16 mouse cellular contexts compared by ENCODE assay signal in genomic region chr2:141212291-141212690, GRCm38 (mm10).
"Had no signal": no experiment of that assay in that cellular context is flagged by ENCODE, and none has a peak within 500 bp of the region (broad histone marks: within the 10 kb centered on the region; RNA-seq: fewer than 3 reads in every experiment).

No protein-coding gene starts in this region.

- H3K4me1 ChIP-seq: neural tube, embryonic 13.5 days; neural tube, embryonic 15.5 days; stomach, embryonic 15.5 days had no signal

- H3K9me3 ChIP-seq: neural tube, embryonic 13.5 days; neural tube, embryonic 15.5 days; stomach, embryonic 15.5 days had no signal

- H3K27ac ChIP-seq: neural tube, embryonic 13.5 days; neural tube, embryonic 15.5 days; stomach, embryonic 15.5 days; stomach, postnatal 0 days had no signal

- H3K36me3 ChIP-seq: neural tube, embryonic 13.5 days; neural tube, embryonic 15.5 days; stomach, embryonic 15.5 days had no signal

- H3K4me3 ChIP-seq: neural tube, embryonic 13.5 days; neural tube, embryonic 15.5 days; stomach, embryonic 15.5 days had no signal

- DNase-seq: retina, postnatal 1 day; right cerebral cortex, adult 18-20 months; right cerebral cortex, postnatal 14 days; right cerebral cortex, postnatal 25 days; right cerebral cortex, postnatal 4 days; spleen, adult 18-20 months; thymus, adult 18-20 months; thymus, adult 2 months; thymus, postnatal 14 days; thymus, postnatal 25 days; thymus, postnatal 36 days; thymus, postnatal 4 days had no signal

- H3K27me3 ChIP-seq: neural tube, embryonic 13.5 days; neural tube, embryonic 15.5 days; stomach, embryonic 15.5 days had no signal
